Mouse (Mus musculus): ENCODE data around the gene Elmo1. TPM values are rescaled to one million over a fixed set of nuclear protein-coding genes. Genes with fewer than 3 reads are reported as not detected.

The Elmo1 gene
- polyA plus RNA-seq, 1 experiment from 2014 or later, result 12.2 TPM

DNA sequence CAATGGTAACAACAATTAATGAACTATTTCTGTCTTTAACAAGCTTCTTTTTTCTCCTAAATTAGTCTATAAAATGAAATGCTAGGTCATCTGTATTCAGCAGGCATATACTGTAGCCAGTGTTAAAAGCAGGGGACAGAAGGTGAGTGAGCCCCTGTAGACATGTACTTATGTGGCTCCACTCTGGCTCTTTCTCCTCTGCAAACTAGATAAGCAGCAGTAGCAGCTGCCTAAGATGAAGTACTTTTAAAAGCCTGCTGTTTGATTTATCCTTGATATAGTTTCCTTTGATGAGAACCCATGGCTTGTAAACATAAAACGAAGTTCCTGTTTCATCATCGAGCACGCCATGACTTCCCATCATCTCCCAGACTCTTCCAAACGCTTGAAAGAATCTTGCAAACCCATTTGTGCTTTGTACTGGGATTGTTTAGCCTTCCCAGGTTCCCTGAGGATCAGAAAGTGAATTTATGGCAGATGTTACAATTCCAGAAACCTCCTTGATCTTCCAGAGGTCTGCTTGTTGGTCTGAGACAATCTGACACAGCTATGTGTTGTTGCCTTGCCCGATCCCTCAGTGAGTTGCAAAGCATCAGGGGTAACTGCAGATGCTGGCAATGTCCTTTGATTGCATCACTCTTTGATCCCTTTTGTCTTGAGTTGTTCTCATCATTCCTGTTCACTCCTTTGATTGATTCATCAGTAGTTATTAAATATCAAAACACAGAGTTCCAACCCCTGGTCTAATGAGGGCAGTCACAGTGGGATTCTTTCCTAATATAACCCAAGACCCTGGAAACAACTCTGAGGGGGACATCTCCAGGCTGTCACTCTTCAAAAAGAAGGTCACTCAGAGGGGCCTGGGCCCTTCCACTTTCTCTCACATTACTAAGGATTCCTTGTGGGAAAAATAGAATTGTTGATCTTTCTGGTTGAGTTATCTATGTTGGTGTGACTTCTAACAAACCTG, 326.6 kb downstream of the Elmo1 start:
- H3K9ac ChIP-seq (replicated peaks; ENCODE audit: low read depth, low read length), result no peak overlapping the region
- H3K27me3 ChIP-seq (ENCODE audit: control insufficient read depth, insufficient read depth, low read length), result no peaks in the 10 kb centered on the region
- no peaks in the 10 kb centered on the region for H3K4me1 ChIP-seq (ENCODE audit: control insufficient read depth, insufficient read depth, low read length)
- no peak overlapping the region for H3K27ac ChIP-seq (ENCODE audit: low read length)
- 47% methylated on average over 5 of the region's 5 CpGs for WGBS
- no peaks in the 10 kb centered on the region for H3K36me3 ChIP-seq (ENCODE audit: control insufficient read depth, insufficient read depth, low read length)
- H3K9me3 ChIP-seq (ENCODE audit: control insufficient read depth, low read depth, low read length), result no peaks in the 10 kb centered on the region
- no peak overlapping the region for H3K4me3 ChIP-seq (ENCODE audit: low read depth, low read length)
- H3K4me2 ChIP-seq (replicated peaks; ENCODE audit: low read depth, low read length), result no peak overlapping the region
- ATAC-seq (ENCODE audit: insufficient number of reproducible peaks, insufficient read depth, low FRiP score, low read depth), result no peak

DNA sequence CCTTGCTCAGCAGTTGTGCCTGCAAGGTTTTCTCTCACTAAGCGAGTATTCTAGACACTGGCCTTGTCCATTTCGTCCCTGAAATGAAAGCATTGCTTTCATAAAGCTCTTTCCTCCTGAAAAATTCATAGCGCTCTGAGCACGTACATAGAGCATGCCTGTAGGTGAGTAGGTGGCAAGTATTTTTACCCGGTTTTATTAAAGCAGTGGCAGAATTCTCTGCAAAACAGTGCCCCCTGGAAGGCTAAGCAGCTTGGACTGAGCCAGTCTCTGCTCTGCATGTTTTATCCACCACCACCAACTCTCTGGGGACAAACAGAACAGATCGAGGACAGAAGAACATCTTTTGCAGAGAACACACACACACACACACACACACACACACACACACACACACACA, 340.6 kb downstream of the Elmo1 start:
- Histone ChIP-seq H3K27me3 (ENCODE audit: control insufficient read depth, insufficient read depth, low read length) (no peaks in the 10 kb centered on the region), H3K9ac (replicated peaks; ENCODE audit: low read depth, low read length) (no peak overlapping the region), H3K9me3 (ENCODE audit: control insufficient read depth, low read depth, low read length) (no peaks in the 10 kb centered on the region), H3K4me3 (ENCODE audit: low read depth, low read length) (no peak overlapping the region), H3K36me3 (ENCODE audit: control insufficient read depth, insufficient read depth, low read length) (no peaks in the 10 kb centered on the region), H3K4me2 (replicated peaks; ENCODE audit: low read depth, low read length) (no peak overlapping the region), H3K27ac (ENCODE audit: low read length) (no peak overlapping the region), H3K4me1 (ENCODE audit: control insufficient read depth, insufficient read depth, low read length) (no peaks in the 10 kb centered on the region)
- no peak for ATAC-seq (ENCODE audit: insufficient number of reproducible peaks, insufficient read depth, low FRiP score, low read depth)
- 83% methylated on average over 6 of the region's 6 CpGs for WGBS

GRCm38 (mm10) chr13:20433221-20433858, 342.9 kb downstream of the Elmo1 start:
- Histone ChIP-seq H3K4me1 (ENCODE audit: control insufficient read depth, insufficient read depth, low read length) (no peaks in the 10 kb centered on the region), H3K9me3 (ENCODE audit: control insufficient read depth, low read depth, low read length) (no peaks in the 10 kb centered on the region), H3K4me3 (ENCODE audit: low read depth, low read length) (no peak overlapping the region), H3K27ac (ENCODE audit: low read length) (no peak overlapping the region), H3K36me3 (ENCODE audit: control insufficient read depth, insufficient read depth, low read length) (no peaks in the 10 kb centered on the region), H3K27me3 (ENCODE audit: control insufficient read depth, insufficient read depth, low read length) (no peaks in the 10 kb centered on the region), H3K9ac (replicated peaks; ENCODE audit: low read depth, low read length) (no peak overlapping the region), H3K4me2 (replicated peaks; ENCODE audit: low read depth, low read length) (no peak overlapping the region)
- WGBS, result 56% methylated on average over 4 of the region's 4 CpGs
- ATAC-seq (ENCODE audit: insufficient number of reproducible peaks, insufficient read depth, low FRiP score, low read depth), result peak; percentile 77

- Histone ChIP-seq H3K4me2 (replicated peaks; ENCODE audit: low read depth, low read length) (no peak overlapping the region), H3K4me3 (ENCODE audit: low read depth, low read length) (no peak overlapping the region), H3K27me3 (ENCODE audit: control insufficient read depth, insufficient read depth, low read length) (no peaks in the 10 kb centered on the region), H3K36me3 (ENCODE audit: control insufficient read depth, insufficient read depth, low read length) (no peaks in the 10 kb centered on the region), H3K4me1 (ENCODE audit: control insufficient read depth, insufficient read depth, low read length) (no peaks in the 10 kb centered on the region), H3K9me3 (ENCODE audit: control insufficient read depth, low read depth, low read length) (no peaks in the 10 kb centered on the region), H3K27ac (ENCODE audit: low read length) (no peak overlapping the region), H3K9ac (replicated peaks; ENCODE audit: low read depth, low read length) (no peak overlapping the region)
- 60% methylated on average over 4 of the region's 4 CpGs for WGBS
- ATAC-seq (ENCODE audit: insufficient number of reproducible peaks, insufficient read depth, low FRiP score, low read depth), result no peak
Observed at GRCm38 (mm10) chr13:20434071-20434470, 343.7 kb downstream of the Elmo1 start.

GRCm38 (mm10) chr13:20439488-20439887, 349.1 kb downstream of the Elmo1 start:
- Histone ChIP-seq H3K9me3 (ENCODE audit: control insufficient read depth, low read depth, low read length) (no peaks in the 10 kb centered on the region), H3K27me3 (ENCODE audit: control insufficient read depth, insufficient read depth, low read length) (no peaks in the 10 kb centered on the region), H3K4me1 (ENCODE audit: control insufficient read depth, insufficient read depth, low read length) (no peaks in the 10 kb centered on the region), H3K27ac (ENCODE audit: low read length) (no peak overlapping the region), H3K36me3 (ENCODE audit: control insufficient read depth, insufficient read depth, low read length) (no peaks in the 10 kb centered on the region), H3K9ac (replicated peaks; ENCODE audit: low read depth, low read length) (no peak overlapping the region), H3K4me3 (ENCODE audit: low read depth, low read length) (no peak overlapping the region), H3K4me2 (replicated peaks; ENCODE audit: low read depth, low read length) (no peak overlapping the region)
- WGBS, result 79% methylated on average over 1 of the region's 1 CpGs
- no peak for ATAC-seq (ENCODE audit: insufficient number of reproducible peaks, insufficient read depth, low FRiP score, low read depth)

DNA sequence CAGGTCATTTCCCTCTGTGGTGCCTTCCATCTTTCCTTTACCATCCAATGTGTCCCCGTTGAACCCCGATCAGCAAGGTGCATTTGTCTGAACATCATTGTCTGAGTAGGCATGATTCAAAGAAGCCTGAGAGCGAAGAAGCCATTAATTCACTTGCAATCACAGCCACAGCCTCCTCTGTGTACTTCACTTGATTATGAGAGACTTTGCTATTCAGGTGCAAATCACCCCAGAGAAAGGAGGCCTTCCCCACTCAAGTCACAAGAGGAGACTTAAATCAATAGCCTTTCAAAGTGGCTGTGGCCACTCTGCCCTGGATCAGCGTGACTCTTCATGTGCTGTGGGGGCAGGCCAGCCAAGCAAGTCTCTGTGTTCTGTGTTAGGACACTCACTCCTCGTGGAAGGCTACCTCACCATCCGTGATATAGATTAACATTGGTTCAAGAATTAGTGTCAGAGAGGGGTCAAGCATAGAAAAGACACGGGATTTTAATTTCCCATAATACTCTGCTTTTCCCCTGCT, 360.5 kb downstream of the Elmo1 start:
- Histone ChIP-seq H3K4me2 (replicated peaks; ENCODE audit: low read depth, low read length) (no peak overlapping the region), H3K9ac (replicated peaks; ENCODE audit: low read depth, low read length) (no peak overlapping the region), H3K27me3 (ENCODE audit: control insufficient read depth, insufficient read depth, low read length) (no peaks in the 10 kb centered on the region), H3K4me1 (ENCODE audit: control insufficient read depth, insufficient read depth, low read length) (no peaks in the 10 kb centered on the region), H3K9me3 (ENCODE audit: control insufficient read depth, low read depth, low read length) (no peaks in the 10 kb centered on the region), H3K27ac (ENCODE audit: low read length) (no peak overlapping the region), H3K4me3 (ENCODE audit: low read depth, low read length) (no peak overlapping the region), H3K36me3 (ENCODE audit: control insufficient read depth, insufficient read depth, low read length) (no peaks in the 10 kb centered on the region)
- no peak for ATAC-seq (ENCODE audit: insufficient number of reproducible peaks, insufficient read depth, low FRiP score, low read depth)
- 82% methylated on average over 7 of the region's 7 CpGs for WGBS

- WGBS, result 67% methylated on average over 1 of the region's 1 CpGs
- no peaks in the 10 kb centered on the region for H3K4me1 ChIP-seq (ENCODE audit: control insufficient read depth, insufficient read depth, low read length)
Observed at GRCm38 (mm10) chr13:20454357-20454756, 364.0 kb downstream of the Elmo1 start.

DNA sequence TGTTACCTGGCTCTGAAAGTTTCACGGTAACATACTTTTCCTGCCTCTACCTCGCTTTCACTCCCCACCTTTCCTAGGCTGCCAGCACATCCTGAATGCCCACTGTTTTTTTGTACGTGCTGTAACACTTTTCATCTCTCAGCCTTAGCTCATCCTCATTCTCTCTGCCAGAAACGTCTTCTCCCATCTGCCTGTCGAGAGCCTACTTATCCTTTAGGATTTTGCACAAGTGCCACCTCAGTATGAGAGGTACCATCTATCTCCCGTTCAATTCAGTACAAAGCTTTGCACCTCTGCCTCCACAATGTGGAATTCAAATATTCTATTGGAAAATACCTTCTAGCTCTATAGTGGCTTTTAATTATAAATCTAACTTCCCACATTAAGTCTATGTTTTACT, 369.7 kb downstream of the Elmo1 start:
- no peaks in the 10 kb centered on the region for H3K27me3 ChIP-seq (ENCODE audit: control insufficient read depth, insufficient read depth, low read length)
- no peak overlapping the region for H3K9ac ChIP-seq (replicated peaks; ENCODE audit: low read depth, low read length)
- H3K4me1 ChIP-seq (ENCODE audit: control insufficient read depth, insufficient read depth, low read length), result no peaks in the 10 kb centered on the region
- no peaks in the 10 kb centered on the region for H3K9me3 ChIP-seq (ENCODE audit: control insufficient read depth, low read depth, low read length)
- no peaks in the 10 kb centered on the region for H3K36me3 ChIP-seq (ENCODE audit: control insufficient read depth, insufficient read depth, low read length)
- H3K4me2 ChIP-seq (replicated peaks; ENCODE audit: low read depth, low read length), result no peak overlapping the region
- ATAC-seq (ENCODE audit: insufficient number of reproducible peaks, insufficient read depth, low FRiP score, low read depth), result no peak
- H3K27ac ChIP-seq (ENCODE audit: low read length), result no peak overlapping the region
- no peak overlapping the region for H3K4me3 ChIP-seq (ENCODE audit: low read depth, low read length)
- WGBS, result 91% methylated on average over 6 of the region's 6 CpGs

More at GRCm38 (mm10) chr13:20454357-20454756, 364.0 kb downstream of the Elmo1 start:
- no peak for ATAC-seq (ENCODE audit: insufficient number of reproducible peaks, insufficient read depth, low FRiP score, low read depth)
- Histone ChIP-seq H3K4me3 (ENCODE audit: low read depth, low read length) (no peak overlapping the region), H3K9ac (replicated peaks; ENCODE audit: low read depth, low read length) (no peak overlapping the region), H3K9me3 (ENCODE audit: control insufficient read depth, low read depth, low read length) (no peaks in the 10 kb centered on the region), H3K4me2 (replicated peaks; ENCODE audit: low read depth, low read length) (no peak overlapping the region), H3K27ac (ENCODE audit: low read length) (no peak overlapping the region), H3K36me3 (ENCODE audit: control insufficient read depth, insufficient read depth, low read length) (no peaks in the 10 kb centered on the region), H3K27me3 (ENCODE audit: control insufficient read depth, insufficient read depth, low read length) (no peaks in the 10 kb centered on the region)

Data from stomach, embryonic 14.5 days (tissue).